Mouse (Mus musculus): ENCODE data around the gene Hes2.

Hes2 gene

GRCm38 (mm10) chr4:152158585-152159284 is at the start of gene Hes2:
Gene Hes2 (plus strand): TSS chr4:152158867.
- Histone ChIP-seq H3K4me3 (replicated peaks; ENCODE audit: low read length) (peak within 1 kb of the TSS; percentile 79), H3K9me3 (ENCODE audit: low read length) (peaks cover 14% of the 10 kb centered on the region), H3K36me3 (ENCODE audit: insufficient read depth, low read length) (no peaks in the 10 kb centered on the region), H3K4me1 (replicated peaks; ENCODE audit: low read depth, low read length) (peaks cover 43% of the 10 kb centered on the region), H3K27me3 (ENCODE audit: insufficient read depth, low read length) (peaks cover 62% of the 10 kb centered on the region)
- no peak for TF ChIP-seq POU5F1 (IDR thresholded peaks at IDR 0.05; ENCODE audit: borderline replicate concordance, low read length)
- TF ChIP-seq CTCF (conservative IDR thresholded peaks at IDR 0.05; ENCODE audit: low read length), result no peak
- no peak for TF ChIP-seq NANOG (IDR thresholded peaks at IDR 0.05; ENCODE audit: borderline replicate concordance, low read length)

- TF ChIP-seq NANOG (IDR thresholded peaks at IDR 0.05; ENCODE audit: borderline replicate concordance, low read length) (no peak), CTCF (conservative IDR thresholded peaks at IDR 0.05; ENCODE audit: low read length) (no peak), POU5F1 (IDR thresholded peaks at IDR 0.05; ENCODE audit: borderline replicate concordance, low read length) (no peak)
- Histone ChIP-seq H3K36me3 (ENCODE audit: insufficient read depth, low read length) (peaks cover 90% of the 10 kb centered on the region), H3K27me3 (ENCODE audit: insufficient read depth, low read length) (no peaks in the 10 kb centered on the region), H3K4me1 (replicated peaks; ENCODE audit: low read depth, low read length) (peaks cover 54% of the 10 kb centered on the region), H3K4me3 (replicated peaks; ENCODE audit: low read length) (no peak overlapping the region), H3K9me3 (ENCODE audit: low read length) (no peaks in the 10 kb centered on the region)
Observed at GRCm38 (mm10) chr4:152109509-152109908, 49.2 kb upstream of the Hes2 start.

GRCm38 (mm10) chr4:152110689-152111088 is 48.0 kb upstream of the Hes2 start:
- Histone ChIP-seq H3K27me3 (ENCODE audit: insufficient read depth, low read length) (peaks cover 3% of the 10 kb centered on the region; the same call in 1 of the 2 replicates), H3K4me3 (replicated peaks; ENCODE audit: low read length) (no peak overlapping the region), H3K9me3 (ENCODE audit: low read length) (no peaks in the 10 kb centered on the region), H3K4me1 (replicated peaks; ENCODE audit: low read depth, low read length) (peaks cover 58% of the 10 kb centered on the region), H3K36me3 (ENCODE audit: insufficient read depth, low read length) (peaks cover 85% of the 10 kb centered on the region)
- TF ChIP-seq POU5F1 (IDR thresholded peaks at IDR 0.05; ENCODE audit: borderline replicate concordance, low read length) (no peak), NANOG (IDR thresholded peaks at IDR 0.05; ENCODE audit: borderline replicate concordance, low read length) (no peak), CTCF (conservative IDR thresholded peaks at IDR 0.05; ENCODE audit: low read length) (no peak)

GRCm38 (mm10) chr4:152112329-152112728 is 46.3 kb upstream of the Hes2 start:
- peaks cover 60% of the 10 kb centered on the region for H3K4me1 ChIP-seq (replicated peaks; ENCODE audit: low read depth, low read length)
- peaks cover 14% of the 10 kb centered on the region for H3K27me3 ChIP-seq (ENCODE audit: insufficient read depth, low read length)
- no peaks in the 10 kb centered on the region for H3K9me3 ChIP-seq (ENCODE audit: low read length)
- peaks cover 75% of the 10 kb centered on the region for H3K36me3 ChIP-seq (ENCODE audit: insufficient read depth, low read length)
- TF ChIP-seq CTCF (conservative IDR thresholded peaks at IDR 0.05; ENCODE audit: low read length) (no peak), POU5F1 (IDR thresholded peaks at IDR 0.05; ENCODE audit: borderline replicate concordance, low read length) (no peak), NANOG (IDR thresholded peaks at IDR 0.05; ENCODE audit: borderline replicate concordance, low read length) (no peak)
- no peak overlapping the region for H3K4me3 ChIP-seq (replicated peaks; ENCODE audit: low read length)

- no peak for TF ChIP-seq POU5F1 (IDR thresholded peaks at IDR 0.05; ENCODE audit: borderline replicate concordance, low read length)
- TF ChIP-seq CTCF (conservative IDR thresholded peaks at IDR 0.05; ENCODE audit: low read length), result peak; percentile 38
- peaks cover 62% of the 10 kb centered on the region for H3K4me1 ChIP-seq (replicated peaks; ENCODE audit: low read depth, low read length)
- H3K27me3 ChIP-seq (ENCODE audit: insufficient read depth, low read length), result peaks cover 31% of the 10 kb centered on the region
- H3K4me3 ChIP-seq (replicated peaks; ENCODE audit: low read length), result peak overlapping the region; percentile 68
- no peaks in the 10 kb centered on the region for H3K9me3 ChIP-seq (ENCODE audit: low read length)
- peaks cover 79% of the 10 kb centered on the region for H3K36me3 ChIP-seq (ENCODE audit: insufficient read depth, low read length)
Observed at GRCm38 (mm10) chr4:152114080-152114479, 44.6 kb upstream of the Hes2 start.

GRCm38 (mm10) chr4:152115921-152116612 is 42.6 kb upstream of the Hes2 start, which contains the start of gene Tnfrsf25:
Gene Tnfrsf25 (plus strand): TSS chr4:152115934.
- peaks cover 59% of the 10 kb centered on the region for H3K36me3 ChIP-seq (ENCODE audit: insufficient read depth, low read length)
- peak within 1 kb of the TSS; percentile 66 for H3K4me3 ChIP-seq (replicated peaks; ENCODE audit: low read length)
- no peaks in the 10 kb centered on the region for H3K9me3 ChIP-seq (ENCODE audit: low read length)
- H3K4me1 ChIP-seq (replicated peaks; ENCODE audit: low read depth, low read length), result peaks cover 79% of the 10 kb centered on the region
- no peak for TF ChIP-seq CTCF (conservative IDR thresholded peaks at IDR 0.05; ENCODE audit: low read length)
- no peak for TF ChIP-seq POU5F1 (IDR thresholded peaks at IDR 0.05; ENCODE audit: borderline replicate concordance, low read length)
- TF ChIP-seq NANOG (IDR thresholded peaks at IDR 0.05; ENCODE audit: borderline replicate concordance, low read length), result no peak
- H3K27me3 ChIP-seq (ENCODE audit: insufficient read depth, low read length), result peaks cover 51% of the 10 kb centered on the region

GRCm38 (mm10) chr4:152117538-152117937 is 41.1 kb upstream of the Hes2 start:
- H3K4me3 ChIP-seq (replicated peaks; ENCODE audit: low read length), result no peak overlapping the region

GRCm38 (mm10) chr4:152119396-152120292 is 39.0 kb upstream of the Hes2 start:
- Histone ChIP-seq H3K27me3 (ENCODE audit: insufficient read depth, low read length) (peaks cover 83% of the 10 kb centered on the region), H3K36me3 (ENCODE audit: insufficient read depth, low read length) (peaks cover 26% of the 10 kb centered on the region), H3K4me1 (replicated peaks; ENCODE audit: low read depth, low read length) (peaks cover 91% of the 10 kb centered on the region), H3K9me3 (ENCODE audit: low read length) (0 out of 2 replicates have a peak, but pooled peaks cover 4% of the 10 kb centered on the region), H3K4me3 (replicated peaks; ENCODE audit: low read length) (peak overlapping the region; percentile 74)
- TF ChIP-seq CTCF (conservative IDR thresholded peaks at IDR 0.05; ENCODE audit: low read length) (peak; percentile 66), NANOG (IDR thresholded peaks at IDR 0.05; ENCODE audit: borderline replicate concordance, low read length) (no peak)

More at GRCm38 (mm10) chr4:152117538-152117937, 41.1 kb upstream of the Hes2 start:
- no peaks in the 10 kb centered on the region for H3K9me3 ChIP-seq (ENCODE audit: low read length)
- H3K36me3 ChIP-seq (ENCODE audit: insufficient read depth, low read length), result peaks cover 46% of the 10 kb centered on the region
- H3K4me1 ChIP-seq (replicated peaks; ENCODE audit: low read depth, low read length), result peaks cover 94% of the 10 kb centered on the region
- H3K27me3 ChIP-seq (ENCODE audit: insufficient read depth, low read length), result peaks cover 63% of the 10 kb centered on the region
- TF ChIP-seq NANOG (IDR thresholded peaks at IDR 0.05; ENCODE audit: borderline replicate concordance, low read length) (no peak), CTCF (conservative IDR thresholded peaks at IDR 0.05; ENCODE audit: low read length) (no peak), POU5F1 (IDR thresholded peaks at IDR 0.05; ENCODE audit: borderline replicate concordance, low read length) (no peak)
